Mouse (Mus musculus): ENCODE measurements around the gene Add1.

DNA sequence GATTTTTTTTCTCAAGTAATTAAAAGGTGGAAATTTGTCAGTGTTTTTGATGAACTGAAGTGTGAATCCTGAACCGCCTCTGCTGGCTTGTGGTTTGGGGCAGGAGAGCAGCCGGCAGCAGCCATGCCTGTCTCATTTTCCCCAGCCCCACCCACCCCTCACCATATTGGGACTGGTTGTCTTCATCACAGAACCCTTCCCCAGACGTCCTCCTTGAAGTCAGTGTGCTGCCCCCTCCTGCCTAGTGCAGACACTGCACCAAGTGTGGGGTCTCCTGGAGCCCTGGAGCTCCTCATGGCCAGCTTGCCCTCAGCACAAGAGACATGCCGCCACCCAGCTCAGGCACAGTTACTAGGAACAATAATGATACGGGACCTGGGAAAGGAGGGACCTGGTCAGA is 34.9 kb upstream of the Add1 start:
- TF ChIP-seq CTCF (IDR thresholded peaks at IDR 0.05; ENCODE audit: low read depth) = peak; percentile 37
- no peak for TF ChIP-seq EP300 (IDR thresholded peaks at IDR 0.05; ENCODE audit: low read depth)

Measured in heart, postnatal 0 days (tissue).